In genomic region chr16:30065077-30065476, GRCm38 (mm10) we compare ENCODE assay signal across 8 mouse cellular contexts. TPM values are rescaled to one million over a fixed set of nuclear protein-coding genes. Genes with fewer than 3 reads are reported as not detected.
DNase-seq lines count a peak whose midpoint lies in the region; ATAC-seq lines count a peak whose summit lies in the region.

No protein-coding gene starts in this region.

- peak overlapping the region; percentile 93; the same call in 1 of the 2 replicates for H3K9ac ChIP-seq in intestine, embryonic 16.5 days (ENCODE audit: low read depth, low read length)
- H3K9ac ChIP-seq in midbrain, embryonic 11.5 days (ENCODE audit: low read length), result no peak overlapping the region; the same call in 1 of the 2 replicates

- no peaks in the 10 kb centered on the region for H3K9me3 ChIP-seq in intestine, embryonic 16.5 days (ENCODE audit: control insufficient read depth, low read length)
- no peaks in the 10 kb centered on the region for H3K9me3 ChIP-seq in midbrain, embryonic 11.5 days (ENCODE audit: control insufficient read depth, low read length)

- intact Hi-C loops in gastrocnemius, postnatal 14 days (cut with DNase I; ENCODE audit: low total_unique reads), result loop anchor here (5.0 to 10.0 kb wide), 3 partner anchors 120 to 338 kb away; no protein-coding TSS in a partner anchor
- intact Hi-C loops in left cerebral cortex, postnatal 4 days (cut with DNase I), result loop anchor here (5.0 to 10.0 kb wide), 4 partner anchors 110 to 423 kb away; no protein-coding TSS in a partner anchor

- DNase-seq in adipocyte (ENCODE audit: low spot score), result peak; percentile 99
- DNase-seq in embryo, embryonic 10 days (ENCODE audit: low spot score), result peak; percentile 98
- peak; percentile 94 for DNase-seq in gastrocnemius, postnatal 14 days
- peak; percentile 88 for DNase-seq in left cerebral cortex, postnatal 4 days
- peak; percentile 99 for DNase-seq in midbrain, embryonic 11.5 days (ENCODE audit: low spot score, missing footprints)
- peak; percentile 79 to 83 for DNase-seq in spleen, adult 18-20 months

- H3K4me2 ChIP-seq in intestine, embryonic 16.5 days (ENCODE audit: low read depth, low read length), result peak overlapping the region; percentile 66
- peak overlapping the region; percentile 96 for H3K4me2 ChIP-seq in midbrain, embryonic 11.5 days

- no peak overlapping the region for H3K27ac ChIP-seq in intestine, embryonic 16.5 days (ENCODE audit: low read length)
- no peak overlapping the region for H3K27ac ChIP-seq in midbrain, embryonic 11.5 days (ENCODE audit: low read depth, low read length)

- ATAC-seq in intestine, embryonic 16.5 days, result peak; percentile 63
- peak; percentile 66 for ATAC-seq in midbrain, embryonic 11.5 days (ENCODE audit: low FRiP score)
- no peak for ATAC-seq in inflammation-experienced regulatory T-cells, adult 6 months

- peaks cover 39% of the 10 kb centered on the region for H3K4me1 ChIP-seq in intestine, embryonic 16.5 days (ENCODE audit: control insufficient read depth, insufficient read depth, low read length)
- peaks cover 38% of the 10 kb centered on the region for H3K4me1 ChIP-seq in midbrain, embryonic 11.5 days (ENCODE audit: control insufficient read depth, insufficient read depth, low read length)

- H3K36me3 ChIP-seq in intestine, embryonic 16.5 days (ENCODE audit: control insufficient read depth, insufficient read depth, low read length), result 0 out of 2 replicates have a peak, but pooled peaks cover 3% of the 10 kb centered on the region
- H3K36me3 ChIP-seq in midbrain, embryonic 11.5 days (ENCODE audit: control insufficient read depth, insufficient read depth, low read length), result no peaks in the 10 kb centered on the region

- under 1% methylated on average over 21 of the region's 21 CpGs for WGBS in intestine, embryonic 16.5 days
- WGBS in midbrain, embryonic 11.5 days, result under 1% methylated on average over 21 of the region's 21 CpGs

- H3K4me3 ChIP-seq in intestine, embryonic 16.5 days (ENCODE audit: low read length), result peak overlapping the region; percentile 87
- H3K4me3 ChIP-seq in midbrain, embryonic 11.5 days (ENCODE audit: low read depth, low read length), result peak overlapping the region; percentile 72

- H3K27me3 ChIP-seq in intestine, embryonic 16.5 days (replicated peaks; ENCODE audit: control insufficient read depth, insufficient read depth, low read length), result no peaks in the 10 kb centered on the region
- H3K27me3 ChIP-seq in midbrain, embryonic 11.5 days (ENCODE audit: control insufficient read depth, insufficient read depth, low read length), result peaks cover 43% of the 10 kb centered on the region

RNA-seq across cellular contexts. Expression of gene Hes1, which starts 0.9 kb away (rescaled TPM):
- total RNA-seq in gastrocnemius, postnatal 14 days (2021), result 10 to 100 TPM; 19.0 to 19.4 TPM
- 25.9 and 36.1 TPM in 2 replicates for polyA plus RNA-seq in intestine, embryonic 16.5 days (2015; fragmentation: Nextera tagmentation; extraction: Ambion mirVana)
- 10 to 100 TPM; 15.9 to 19.1 TPM for total RNA-seq in left cerebral cortex, postnatal 4 days (2021)
- 30.4 and 33.6 TPM in 2 replicates for polyA plus RNA-seq in midbrain, embryonic 11.5 days (2014; fragmentation: Nextera tagmentation; extraction: Ambion mirVana)
- polyA plus RNA-seq in inflammation-experienced regulatory T-cells, adult 6 months (2017; shearing (Covaris generic)), result under 1 TPM in 1 of 3 experiments, not detected in 2; 0.40 TPM

Comparison
In these comparisons a context has a peak if more than half of its experiments do, and no peak if none do; other contexts are left out.
1. RNA of gene Hes1, which starts 0.9 kb away (polyA plus RNA-seq): 30.4 to 33.6 TPM in midbrain, embryonic 11.5 days and 25.9 to 36.1 TPM in intestine, embryonic 16.5 days; 0.40 TPM in inflammation-experienced regulatory T-cells, adult 6 months; every median in the first group is over 10 times any median in the second.
2. Peak in every context shown above with its lines, with median percentiles within 50 percentile points of each other: DNase-seq.